Mouse (Mus musculus) stomach, embryonic 14.5 days (tissue): Measurements from ENCODE around the gene Npr3. TPM values are rescaled to one million over a fixed set of nuclear protein-coding genes. Genes with fewer than 3 reads are reported as not detected.
"Not testable (repeated sequence)": the region's sequence is repeated elsewhere in the genome, so short reads cannot be mapped to it uniquely, and the experiment has no call there.

Experiments used
- ATAC-seq: fragments of 200-750 bp; cut with Nextera tagmentation; 2 replicates; pipeline ENCODE4 v1.8.0; 2017; ENCODE audit warnings: low read depth, moderate TSS enrichment; ENCODE audit not compliant: insufficient number of reproducible peaks, insufficient read depth, low FRiP score
- H3K27ac ChIP-seq: fragments of 300-500 bp; sonication (generic); 2 replicates; pipeline ENCODE4 v1.5.1; 2014; ENCODE audit warnings: mild to moderate bottlenecking, low read length, moderate library complexity, mixed read lengths
- H3K27me3 ChIP-seq: fragments of 300-500 bp; sonication (generic); 2 replicates; pipeline ENCODE4 v1.6.1; 2014; ENCODE audit warnings: low read length, control low read depth, mixed read lengths; ENCODE audit not compliant: control insufficient read depth, insufficient read depth
- H3K36me3 ChIP-seq: fragments of 300-500 bp; sonication (generic); 2 replicates; pipeline ENCODE4 v1.6.1; 2014; ENCODE audit warnings: mild to moderate bottlenecking, control low read depth, low read length, moderate library complexity, mixed read lengths; ENCODE audit not compliant: control insufficient read depth, insufficient read depth
- H3K4me1 ChIP-seq: fragments of 300-500 bp; sonication (generic); 2 replicates; pipeline ENCODE4 v1.6.1; 2014; ENCODE audit warnings: low read length, control low read depth, mixed read lengths; ENCODE audit not compliant: control insufficient read depth, insufficient read depth
- H3K4me2 ChIP-seq: fragments of 300-500 bp; sonication (generic); replicated peaks from 2 replicates; pipeline ENCODE4 v1.6.1; 2014; ENCODE audit warnings: low read depth, low read length, control low read depth
- H3K4me3 ChIP-seq: fragments of 300-500 bp; sonication (generic); 2 replicates; pipeline ENCODE4 v1.5.1; 2014; ENCODE audit warnings: low read depth, low read length, control low read depth
- H3K9ac ChIP-seq: fragments of 300-500 bp; sonication (generic); replicated peaks from 2 replicates; pipeline ENCODE4 v1.6.1; 2014; ENCODE audit warnings: low read depth, mild to moderate bottlenecking, control low read depth, low read length, moderate library complexity, mixed read lengths
- H3K9me3 ChIP-seq: fragments of 300-500 bp; sonication (generic); 2 replicates; pipeline ENCODE4 v1.6.1; 2016; ENCODE audit warnings: low read depth, low read length, control low read depth; ENCODE audit not compliant: control insufficient read depth
- WGBS: fragments of 180-500 bp; shearing (Covaris S2); extraction: QIAGEN DNeasy Blood & Tissue Kit; methylation state at CpG from one replicate; pipeline ENCODE4 v1.1.7; 2014; 5-methylcytosine and 5-hydroxymethylcytosine counted together
- polyA plus RNA-seq: library from polyadenylated mRNA; unstranded; fragments of >200 nt; fragmentation: Nextera tagmentation; extraction: Ambion mirVana; gene quantifications from 2 replicates; pipeline ENCODE4 v1.2.1, GENCODE M21; 2014

Gene Npr3
- polyA plus RNA-seq, 1 experiment from 2014 or later: 5.9 TPM

- H3K4me3 ChIP-seq: no peak overlapping the region
- no peaks in the 10 kb centered on the region for H3K9me3 ChIP-seq
- ATAC-seq: no peak
- no peak overlapping the region for H3K9ac ChIP-seq
- 81% methylated on average over 16 of the region's 16 CpGs for WGBS
- H3K27me3 ChIP-seq: no peaks in the 10 kb centered on the region
- H3K4me2 ChIP-seq: no peak overlapping the region
- no peak overlapping the region for H3K27ac ChIP-seq
- H3K36me3 ChIP-seq: no peaks in the 10 kb centered on the region
- peaks cover 8% of the 10 kb centered on the region; the same call in 1 of the 2 replicates for H3K4me1 ChIP-seq
Measured at GRCm38 (mm10) chr15:11845204-11846062, 61.7 kb downstream of the Npr3 start.

GRCm38 (mm10) chr15:11844115-11844514 is 63.0 kb downstream of the Npr3 start:
- H3K4me1 ChIP-seq: peaks cover 8% of the 10 kb centered on the region; the same call in 1 of the 2 replicates
- no peaks in the 10 kb centered on the region for H3K36me3 ChIP-seq
- H3K4me3 ChIP-seq: no peak overlapping the region
- WGBS: 81% methylated on average over 6 of the region's 6 CpGs
- ATAC-seq: no peak
- no peak overlapping the region for H3K4me2 ChIP-seq
- no peak overlapping the region for H3K27ac ChIP-seq
- no peak overlapping the region for H3K9ac ChIP-seq
- H3K9me3 ChIP-seq: no peaks in the 10 kb centered on the region
- no peaks in the 10 kb centered on the region for H3K27me3 ChIP-seq

- Histone ChIP-seq H3K27ac (no peak overlapping the region; the same call in 1 of the 2 replicates), H3K9me3 (no peaks in the 10 kb centered on the region), H3K9ac (no peak overlapping the region), H3K27me3 (no peaks in the 10 kb centered on the region), H3K4me2 (no peak overlapping the region), H3K4me1 (peaks cover 8% of the 10 kb centered on the region; the same call in 1 of the 2 replicates), H3K36me3 (no peaks in the 10 kb centered on the region), H3K4me3 (no peak overlapping the region)
- 47% methylated on average over 4 of the region's 4 CpGs for WGBS
- ATAC-seq: no peak
Measured at GRCm38 (mm10) chr15:11841828-11842227, 65.3 kb downstream of the Npr3 start.

- Histone ChIP-seq H3K4me2 (no peak overlapping the region), H3K4me3 (no peak overlapping the region), H3K9ac (no peak overlapping the region), H3K36me3 (no peaks in the 10 kb centered on the region), H3K4me1 (no peaks in the 10 kb centered on the region), H3K27ac (no peak overlapping the region), H3K9me3 (no peaks in the 10 kb centered on the region), H3K27me3 (no peaks in the 10 kb centered on the region)
- 31% methylated on average over 1 of the region's 1 CpGs for WGBS
- ATAC-seq: no peak
Measured at GRCm38 (mm10) chr15:11835913-11836312, 71.2 kb downstream of the Npr3 start.

GRCm38 (mm10) chr15:11822347-11822746 is 84.7 kb downstream of the Npr3 start:
- not testable (repeated sequence) for H3K36me3 ChIP-seq, ATAC-seq, H3K4me1 ChIP-seq, H3K27me3 ChIP-seq, H3K27ac ChIP-seq, H3K9ac ChIP-seq, H3K4me3 ChIP-seq, H3K4me2 ChIP-seq, H3K9me3 ChIP-seq
- 62% methylated on average over 6 of the region's 6 CpGs for WGBS

GRCm38 (mm10) chr15:11815551-11815950 is 91.5 kb downstream of the Npr3 start:
- Histone ChIP-seq H3K36me3 (no peaks in the 10 kb centered on the region), H3K27ac (no peak overlapping the region), H3K4me1 (no peaks in the 10 kb centered on the region), H3K4me3 (no peak overlapping the region), H3K9ac (no peak overlapping the region), H3K4me2 (no peak overlapping the region), H3K27me3 (no peaks in the 10 kb centered on the region), H3K9me3 (no peaks in the 10 kb centered on the region)
- no peak for ATAC-seq
- WGBS: 30% methylated on average over 4 of the region's 4 CpGs

- Histone ChIP-seq H3K36me3 (no peaks in the 10 kb centered on the region), H3K9ac (no peak overlapping the region), H3K27me3 (no peaks in the 10 kb centered on the region), H3K9me3 (no peaks in the 10 kb centered on the region), H3K4me1 (peaks cover 11% of the 10 kb centered on the region; the same call in 1 of the 2 replicates), H3K27ac (no peak overlapping the region), H3K4me3 (no peak overlapping the region), H3K4me2 (no peak overlapping the region)
- ATAC-seq: no peak
- 40% methylated on average over 4 of the region's 4 CpGs for WGBS
Measured at GRCm38 (mm10) chr15:11803576-11803975, 103.5 kb downstream of the Npr3 start.

- no peaks in the 10 kb centered on the region for H3K36me3 ChIP-seq
- no peak overlapping the region for H3K27ac ChIP-seq
- H3K4me2 ChIP-seq: peak overlapping the region; percentile 19; the same call in 1 of the 2 replicates
- H3K9ac ChIP-seq: no peak overlapping the region
- no peaks in the 10 kb centered on the region for H3K9me3 ChIP-seq
- WGBS: 17% methylated on average over 13 of the region's 13 CpGs
- peaks cover 11% of the 10 kb centered on the region; the same call in 1 of the 2 replicates for H3K4me1 ChIP-seq
- H3K4me3 ChIP-seq: no peak overlapping the region
- no peak; the same call in 1 of the 2 replicates for ATAC-seq
- H3K27me3 ChIP-seq: no peaks in the 10 kb centered on the region
Measured at GRCm38 (mm10) chr15:11801863-11802722, 105.0 kb downstream of the Npr3 start.
